Mouse (Mus musculus) kidney, postnatal 14 days (tissue): ENCODE data around the gene Cdh3.
"Not testable (repeated sequence)": the region's sequence is repeated elsewhere in the genome, so short reads cannot be mapped to it uniquely, and the experiment has no call there.

Source experiments
- DNase-seq: peaks from one replicate; pipeline ENCODE4 v3.0.0; 2022; ENCODE audit warnings: mixed read lengths

Gene Cdh3

DNA sequence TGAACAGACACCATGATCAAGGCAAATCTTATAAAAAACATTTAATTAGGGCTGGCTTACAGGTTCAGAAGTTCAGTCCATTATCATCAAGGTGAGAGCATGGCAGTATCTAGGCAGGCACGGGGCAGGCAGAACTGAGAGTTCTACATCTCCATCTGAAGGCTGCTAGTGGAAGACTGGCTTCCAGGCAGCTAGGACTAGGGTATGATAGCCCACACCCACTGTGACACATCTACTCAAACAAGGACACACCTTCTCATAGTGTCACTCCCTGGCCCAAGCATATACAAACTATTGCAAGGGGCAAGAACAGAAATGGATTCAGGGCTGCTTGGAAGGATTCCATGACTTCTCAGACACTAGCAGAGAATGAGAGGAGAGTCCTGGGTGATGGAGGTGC, 61.5 kb downstream of the Cdh3 start:
- not testable (repeated sequence) for DNase-seq

- DNase-seq: not testable (repeated sequence)
These were observed 62.5 kb downstream of the Cdh3 start, which contains the start of gene Gm10073 for GRCm38 (mm10) chr8:106573168-106573567. TSS of gene Gm10073 (minus strand) at chr8:106573461.

DNA sequence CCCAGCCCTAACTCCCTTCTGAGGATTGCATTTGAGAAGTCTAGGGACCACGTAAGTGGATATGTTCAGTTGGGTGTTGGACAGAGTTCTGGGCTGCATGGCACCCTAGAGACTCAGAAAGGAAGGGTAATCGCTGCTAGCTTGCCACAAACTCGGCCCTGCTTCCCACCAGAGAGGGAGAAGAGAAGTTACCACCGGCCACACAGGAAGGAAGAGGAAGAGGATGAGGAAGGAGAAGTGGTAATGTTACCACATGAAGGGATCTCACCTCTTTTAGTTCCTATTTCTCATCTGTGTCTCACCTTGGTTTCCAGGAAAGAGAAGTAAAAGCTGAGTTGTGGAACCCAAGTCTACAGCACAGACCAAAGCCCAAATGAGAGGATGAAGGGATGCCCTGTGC, 63.6 kb downstream of the Cdh3 start:
- no peak for DNase-seq

GRCm38 (mm10) chr8:106576849-106577555, 66.3 kb downstream of the Cdh3 start:
- DNase-seq: peak; percentile 63

GRCm38 (mm10) chr8:106579510-106579909, 68.8 kb downstream of the Cdh3 start:
- DNase-seq: no peak

- peak; percentile 49 for DNase-seq
These were observed 70.8 kb downstream of the Cdh3 start for GRCm38 (mm10) chr8:106581344-106582088.

GRCm38 (mm10) chr8:106584942-106585670, 74.4 kb downstream of the Cdh3 start:
- DNase-seq: peak; percentile 51

GRCm38 (mm10) chr8:106585671-106586037, 75.0 kb downstream of the Cdh3 start:
- no peak for DNase-seq

GRCm38 (mm10) chr8:106586896-106587295, 76.2 kb downstream of the Cdh3 start:
- no peak for DNase-seq

GRCm38 (mm10) chr8:106588443-106589431, 78.0 kb downstream of the Cdh3 start:
- DNase-seq: peak; percentile 29

- no peak for DNase-seq
These were observed 81.8 kb downstream of the Cdh3 start for GRCm38 (mm10) chr8:106592458-106592857.

GRCm38 (mm10) chr8:106595623-106596022, 84.9 kb downstream of the Cdh3 start:
- DNase-seq: not testable (repeated sequence)

GRCm38 (mm10) chr8:106597067-106597466, 86.4 kb downstream of the Cdh3 start:
- no peak for DNase-seq

GRCm38 (mm10) chr8:106599265-106599979, 88.7 kb downstream of the Cdh3 start:
- DNase-seq: no peak

DNA sequence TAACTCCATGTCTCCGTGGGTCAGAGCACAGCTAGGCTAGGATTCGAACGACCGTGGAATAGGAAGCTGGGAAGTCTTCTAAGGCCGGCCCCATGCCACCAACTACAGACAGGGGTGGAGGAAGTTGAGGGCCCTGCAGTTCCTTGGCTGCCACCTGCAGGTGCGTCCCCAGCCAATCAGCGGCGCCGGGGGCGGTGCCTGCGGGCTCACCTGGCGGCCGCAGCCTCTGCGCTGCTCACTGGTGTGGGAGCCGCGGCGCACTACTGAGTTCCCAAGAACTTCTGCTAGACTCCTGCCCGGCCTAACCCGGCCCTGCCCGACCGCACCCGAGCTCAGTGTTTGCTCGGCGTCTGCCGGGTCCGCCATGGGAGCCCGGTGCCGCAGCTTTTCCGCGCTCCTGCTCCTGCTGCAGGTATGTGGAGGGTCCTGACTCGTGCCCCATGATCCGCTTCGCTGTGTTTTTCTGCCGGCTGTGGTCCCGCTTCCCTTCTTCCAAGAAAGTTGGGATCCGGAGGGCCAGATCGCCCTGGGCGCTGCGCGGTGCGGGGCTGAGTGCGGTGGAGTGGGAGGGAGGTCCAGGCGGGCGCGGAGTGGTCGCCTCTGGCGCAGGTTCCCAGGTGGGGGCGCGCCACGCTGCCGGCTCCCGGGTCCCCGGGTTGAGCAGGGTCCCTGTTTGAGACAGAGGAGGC, 92.6 kb downstream of the Cdh3 start, which contains the start of gene Cdh1:
Cdh1 (plus strand) TSS at position 221 of the 689 bp plus-strand sequence.
- peak; percentile 94 for DNase-seq

GRCm38 (mm10) chr8:106603933-106604332, 93.2 kb downstream of the Cdh3 start:
- DNase-seq: peak; percentile 24

DNA sequence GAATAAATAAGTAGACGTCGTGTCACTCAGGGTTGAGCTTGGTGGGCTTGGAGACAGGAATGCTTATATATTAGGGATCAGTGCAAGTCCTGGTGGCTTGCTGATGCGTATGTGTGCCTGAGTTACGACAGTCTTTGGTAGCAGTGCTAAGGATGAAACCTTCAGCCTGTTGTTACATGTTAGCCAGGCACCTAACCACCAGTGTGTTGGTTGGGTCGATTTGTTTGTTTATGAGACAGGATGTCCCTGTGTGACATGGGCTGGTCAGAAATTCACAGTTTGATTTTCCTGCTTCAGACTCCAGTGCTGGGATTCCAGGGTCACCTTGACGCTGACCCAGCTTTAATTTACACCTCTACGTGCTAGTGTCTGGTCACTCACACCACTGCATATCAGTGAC, 95.0 kb downstream of the Cdh3 start:
- DNase-seq: no peak

DNA sequence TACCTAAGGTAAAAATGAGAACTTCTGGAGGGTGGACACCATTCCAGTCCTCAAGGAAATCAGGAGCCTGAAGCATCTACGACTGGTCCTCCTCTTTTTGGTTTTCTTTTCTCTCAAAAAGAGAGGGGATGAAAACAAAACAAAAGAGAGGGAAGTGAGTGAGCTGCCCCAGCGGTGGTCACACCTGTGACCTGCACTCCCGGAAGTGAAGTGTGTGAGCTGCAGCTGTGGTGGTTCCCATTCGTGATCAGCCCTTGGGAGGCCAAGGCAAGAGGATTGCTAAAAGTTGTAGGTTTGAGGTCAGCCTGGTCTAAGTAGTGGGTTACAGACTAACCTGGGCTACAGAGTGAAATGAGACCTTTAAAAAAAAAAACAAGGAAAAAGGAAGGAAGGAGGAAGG, 95.4 kb downstream of the Cdh3 start:
- DNase-seq: no peak

DNA sequence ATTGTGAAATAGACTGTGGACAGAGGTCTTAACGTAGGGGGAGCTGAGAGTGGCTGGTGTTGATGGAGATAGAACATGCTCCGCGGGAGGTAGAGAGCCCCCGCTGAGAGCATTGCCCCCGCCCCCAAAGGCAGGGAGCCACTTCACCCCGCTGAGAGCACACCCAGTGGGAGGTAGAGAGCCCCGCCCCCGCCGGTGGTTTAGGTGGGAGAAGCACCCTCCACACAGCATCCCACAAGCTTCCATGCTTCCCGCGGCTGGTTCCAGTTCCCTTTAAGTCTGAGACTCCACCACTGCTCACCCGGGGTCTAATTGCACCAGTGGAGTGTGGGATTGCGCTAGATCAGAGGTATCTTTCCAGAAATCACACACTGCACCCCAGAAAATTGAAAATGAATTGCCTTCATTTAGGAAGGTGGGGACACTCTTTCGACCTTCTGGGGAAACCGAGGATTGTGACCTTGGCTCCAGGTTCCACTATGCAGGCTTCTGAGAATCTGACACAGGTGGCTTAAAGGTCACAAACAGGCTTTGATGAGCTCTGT, 96.0 kb downstream of the Cdh3 start:
- no peak for DNase-seq
